Mouse (Mus musculus) CD4-positive helper T cell, adult 2 months (primary cell): ENCODE measurements at regions not wholly inside any gene's neighbourhood (a gene's known extent, or its start where the extent isn't known, plus 50 kb on each side); places are given as distances from the start of the nearest gene placed in this dataset.
A peak's percentile ranks its signal among the peaks of the same experiment; 100 is the strongest.

ENCODE experiments used
- DNase-seq: peaks from one replicate; pipeline ENCODE4 v3.0.0-alpha.2; 2012; ENCODE audit warnings: low read depth, missing footprints, low spot score

DNA sequence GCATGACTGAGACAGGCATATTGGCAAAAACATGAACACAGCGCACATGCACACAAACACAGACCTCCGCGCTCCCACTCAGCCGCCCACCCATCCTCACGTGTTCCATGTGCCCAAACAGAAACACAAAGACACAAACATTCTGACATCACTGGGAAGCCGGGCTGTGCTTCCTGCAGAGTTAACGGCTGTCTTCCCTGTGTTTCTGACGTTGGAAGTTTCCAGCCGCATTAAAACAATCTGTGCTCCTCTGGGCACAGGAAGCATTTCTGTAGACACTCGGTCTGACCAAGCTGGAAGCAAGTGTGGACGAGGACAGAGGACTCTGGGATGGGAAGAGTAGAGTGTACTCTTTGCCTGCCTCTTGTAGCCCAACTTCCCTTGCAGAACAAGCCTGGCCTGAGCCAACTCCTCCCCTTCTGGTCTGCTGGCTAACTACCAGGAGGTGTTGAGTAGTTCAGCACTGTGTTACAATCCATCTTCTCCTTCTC lies 296.2 kb upstream of the Zfp703 start:
- DNase-seq = no peak

DNA sequence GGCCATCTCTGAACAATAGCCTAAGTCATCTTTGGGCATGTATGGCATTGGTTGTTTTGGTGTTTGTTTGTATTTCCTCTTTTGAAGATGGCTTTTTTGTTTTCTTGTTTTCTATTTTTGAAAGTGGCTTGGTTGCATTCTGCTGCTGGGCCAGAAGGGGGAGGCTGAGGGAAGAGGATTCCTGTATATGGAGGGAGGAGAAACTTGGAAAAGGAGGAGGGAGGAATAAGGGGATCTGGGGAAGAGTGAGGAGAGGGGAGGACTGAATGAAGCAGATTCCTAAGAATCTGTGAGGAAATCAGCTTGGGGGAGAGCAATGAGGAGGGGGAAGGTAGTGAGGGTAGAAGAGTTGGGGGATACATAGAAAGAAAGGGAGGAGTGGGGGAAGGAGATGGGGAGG lies 290.0 kb upstream of the Zfp703 start:
- no peak for DNase-seq

GRCm38 (mm10) chr8:26688035-26688434 lies 289.1 kb upstream of the Zfp703 start:
- DNase-seq = no peak

DNA sequence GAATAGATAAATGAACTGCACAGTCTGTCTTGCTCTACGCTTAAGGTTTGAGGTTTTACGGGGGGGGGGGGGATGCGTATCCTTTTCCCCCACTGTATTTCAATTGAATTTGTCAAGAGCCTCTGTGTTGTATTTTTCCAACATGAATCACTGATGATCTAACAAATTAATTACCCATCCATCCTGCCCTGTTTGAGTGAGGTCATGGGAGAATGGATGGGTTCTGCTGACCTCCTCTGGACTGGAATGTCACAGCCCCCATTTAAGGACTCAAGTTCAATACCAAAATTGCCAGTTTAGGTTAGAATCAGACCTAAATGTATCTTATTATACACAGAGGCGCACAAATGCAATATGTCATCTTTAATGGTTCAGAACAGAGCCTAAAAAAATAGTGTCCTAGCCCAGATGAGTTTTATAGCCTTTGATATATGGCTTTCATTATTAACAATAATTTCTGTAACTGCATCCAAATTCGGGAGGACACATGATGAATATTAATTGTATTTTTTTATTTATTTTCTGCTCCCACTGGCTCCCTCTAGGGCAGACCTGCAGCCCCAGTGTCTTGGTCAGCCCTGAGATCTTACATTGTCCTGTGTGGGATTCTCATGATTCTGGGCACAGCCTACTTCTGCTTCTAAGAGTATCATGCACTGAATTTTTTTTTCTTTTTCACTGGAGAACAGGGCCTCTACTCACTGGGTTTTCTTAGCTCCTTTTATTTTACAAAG lies 288.2 kb upstream of the Zfp703 start:
- DNase-seq = no peak

DNA sequence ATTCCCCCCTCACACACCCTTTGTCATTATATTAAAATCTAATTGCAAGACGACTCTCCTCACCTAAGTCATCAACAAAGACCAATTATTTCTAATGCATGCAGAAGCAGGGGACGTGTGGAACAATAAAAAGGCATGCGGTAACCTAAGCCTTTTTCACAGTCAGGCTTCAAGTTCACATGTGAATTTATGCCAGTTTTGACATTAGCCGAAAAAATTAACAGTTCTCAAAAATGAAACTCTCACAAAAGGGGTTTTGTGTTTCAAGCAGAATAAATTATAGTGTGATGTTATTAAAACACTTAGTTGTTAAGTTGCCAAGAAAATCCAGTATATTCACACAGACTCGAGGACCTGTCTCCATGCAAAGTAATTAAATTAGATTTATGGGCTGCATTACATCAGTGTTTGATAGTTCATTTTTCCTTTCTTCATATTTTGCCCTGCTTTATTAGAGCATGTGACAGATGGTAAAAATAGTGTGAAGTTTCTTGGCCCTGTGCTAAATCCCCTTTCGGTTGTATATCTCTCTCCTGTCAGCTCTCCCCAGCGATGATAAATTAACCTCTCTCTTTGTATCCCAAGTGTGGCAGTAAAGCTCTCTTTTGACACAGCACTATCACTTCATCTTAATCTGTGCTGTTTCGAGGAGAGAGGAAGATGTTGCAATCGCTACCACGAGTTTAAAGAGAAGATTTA lies 287.5 kb upstream of the Zfp703 start:
- DNase-seq = no peak

- no peak for DNase-seq
Measured at GRCm38 (mm10) chr8:26690178-26690735, 286.9 kb upstream of the Zfp703 start.

GRCm38 (mm10) chr8:26697579-26698084 lies 279.5 kb upstream of the Zfp703 start:
- DNase-seq = no peak

GRCm38 (mm10) chr8:26698580-26698979 lies 278.5 kb upstream of the Zfp703 start:
- DNase-seq = peak; percentile 44

DNA sequence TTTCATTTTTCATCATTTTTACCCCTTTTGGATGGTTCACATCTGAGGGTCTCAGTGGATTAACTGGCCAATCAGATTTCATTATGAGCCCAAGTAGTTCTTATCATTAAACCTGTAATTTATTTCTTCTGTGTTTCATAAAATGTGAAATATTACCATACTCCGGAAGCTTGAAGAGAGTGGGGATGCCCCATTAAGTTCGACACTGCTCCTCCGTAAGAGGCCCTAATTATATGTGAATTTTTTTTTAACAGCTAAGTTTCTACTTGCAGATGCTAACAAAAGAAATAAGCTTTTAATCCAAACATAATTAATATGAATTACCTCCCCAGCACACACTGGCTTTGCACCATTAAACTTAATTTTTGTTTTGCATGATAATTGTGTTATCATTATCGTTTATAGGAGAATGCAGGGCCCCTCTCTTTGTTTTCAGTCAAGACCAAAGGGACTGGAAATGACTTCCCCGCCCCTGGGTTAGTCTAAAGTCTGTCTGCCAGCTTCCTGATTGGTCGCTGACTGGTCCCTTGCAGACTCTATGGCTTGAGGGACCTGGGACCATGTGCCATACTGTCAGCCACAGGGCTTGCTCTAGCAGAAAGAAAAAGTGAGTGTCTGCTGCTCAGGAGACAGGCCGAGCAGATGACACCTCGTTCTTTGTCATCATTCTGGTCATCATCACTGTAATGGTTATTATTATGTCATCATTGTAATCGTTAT lies 270.9 kb upstream of the Zfp703 start:
- no peak for DNase-seq

DNA sequence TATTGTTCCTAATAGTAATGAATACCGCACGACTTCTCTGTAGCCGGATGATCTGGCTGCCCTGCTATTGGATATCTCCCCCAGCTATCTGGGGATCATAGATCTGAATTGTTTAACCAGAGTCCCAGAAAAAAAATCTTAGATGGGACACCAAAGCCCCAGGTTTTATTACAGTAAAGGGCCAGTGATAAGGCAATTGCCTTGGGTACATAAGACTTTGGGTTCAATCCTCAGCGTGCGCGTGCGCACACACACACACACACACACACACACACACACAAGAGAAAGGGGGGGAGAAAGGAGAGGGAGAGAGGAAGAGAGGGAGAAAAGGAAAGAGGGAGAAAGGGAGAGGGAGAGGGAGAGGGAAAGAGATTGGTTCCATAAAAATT lies 270.4 kb upstream of the Zfp703 start:
- DNase-seq = no peak

- no peak for DNase-seq
Measured at GRCm38 (mm10) chr8:26713836-26714235, 263.3 kb upstream of the Zfp703 start.

GRCm38 (mm10) chr8:26714714-26715113 lies 262.4 kb upstream of the Zfp703 start:
- DNase-seq = peak; percentile 16

GRCm38 (mm10) chr8:26718409-26719355 lies 258.4 kb upstream of the Zfp703 start:
- no peak for DNase-seq

DNA sequence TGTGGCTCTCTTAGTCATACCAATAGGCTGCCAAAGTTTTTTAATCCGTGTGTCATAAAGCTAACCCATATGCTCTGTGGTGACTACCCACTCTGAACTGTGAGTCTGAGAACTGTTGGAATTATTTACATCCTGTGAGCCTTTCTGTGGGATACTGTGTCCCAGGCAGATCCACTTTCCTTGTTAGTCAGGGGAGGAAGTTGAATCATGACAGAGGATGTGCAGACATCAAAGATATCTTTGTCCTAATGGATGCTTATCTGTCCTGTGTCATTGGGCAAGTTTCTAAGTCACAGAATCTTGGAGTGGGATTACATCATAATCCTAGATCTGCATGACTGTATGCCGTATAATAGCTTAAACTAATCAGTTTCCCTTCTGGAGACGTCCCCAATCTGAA lies 254.4 kb upstream of the Zfp703 start:
- no peak for DNase-seq

- DNase-seq = no peak
Measured at GRCm38 (mm10) chr8:26724628-26725027, 252.5 kb upstream of the Zfp703 start.

DNA sequence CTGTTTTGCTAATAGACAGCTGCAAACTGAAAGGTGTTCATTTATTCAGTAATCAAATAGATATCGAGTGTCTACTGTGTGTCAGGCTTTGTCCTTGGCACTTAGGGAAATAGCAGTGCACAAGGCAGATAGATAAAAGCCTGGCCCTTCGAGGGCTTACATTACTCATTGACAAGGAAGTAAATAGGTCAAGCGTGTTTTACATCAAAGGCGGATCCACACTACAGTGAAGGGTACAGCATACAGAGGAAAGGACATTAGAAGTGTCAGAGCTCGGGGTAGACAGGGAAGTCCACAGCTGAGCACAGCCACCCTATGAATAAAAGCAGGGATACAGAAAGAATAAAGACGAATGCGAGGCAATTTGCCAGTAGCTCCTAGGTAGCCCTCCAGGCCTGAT lies 251.6 kb upstream of the Zfp703 start:
- no peak for DNase-seq

- no peak for DNase-seq
Measured at GRCm38 (mm10) chr8:26729351-26729750, 247.8 kb upstream of the Zfp703 start.

- DNase-seq = no peak
Measured at GRCm38 (mm10) chr8:26731111-26731510, 246.0 kb upstream of the Zfp703 start.

GRCm38 (mm10) chr8:26744424-26744823 lies 232.7 kb upstream of the Zfp703 start:
- no peak for DNase-seq

DNA sequence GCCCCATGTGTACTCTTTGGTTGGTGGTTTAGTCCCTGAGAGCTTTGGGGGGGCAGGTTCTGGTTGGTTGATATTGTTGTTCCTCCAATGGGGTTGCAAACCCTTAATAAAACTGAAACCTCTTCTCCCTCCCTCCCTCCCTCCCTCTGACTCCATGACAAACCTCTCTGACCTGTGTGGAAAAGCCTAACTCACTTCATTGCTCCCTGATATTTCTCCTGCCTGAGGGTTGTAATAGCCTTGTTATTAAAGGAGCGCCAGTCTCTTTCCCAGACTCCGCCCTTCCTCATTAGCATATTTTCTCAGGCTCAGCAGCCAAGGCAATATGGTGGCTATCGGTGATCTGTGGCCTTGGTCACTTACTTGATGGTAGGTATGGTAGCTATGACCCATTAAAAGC lies 230.3 kb upstream of the Zfp703 start:
- no peak for DNase-seq
